Mouse (Mus musculus) liver, embryonic 14.5 days (tissue): ENCODE measurements around the gene Tmem266.

Experiments used
- CTCF ChIP-seq: IDR thresholded peaks from 2 replicates; pipeline ENCODE4 v1.5.1; 2016; ENCODE audit warnings: antibody characterized with exemption, low read depth, control low read depth
- EP300 ChIP-seq: IDR thresholded peaks from 2 replicates; pipeline ENCODE4 v1.6.1; 2016; ENCODE audit warnings: antibody characterized with exemption, low read depth

DNA sequence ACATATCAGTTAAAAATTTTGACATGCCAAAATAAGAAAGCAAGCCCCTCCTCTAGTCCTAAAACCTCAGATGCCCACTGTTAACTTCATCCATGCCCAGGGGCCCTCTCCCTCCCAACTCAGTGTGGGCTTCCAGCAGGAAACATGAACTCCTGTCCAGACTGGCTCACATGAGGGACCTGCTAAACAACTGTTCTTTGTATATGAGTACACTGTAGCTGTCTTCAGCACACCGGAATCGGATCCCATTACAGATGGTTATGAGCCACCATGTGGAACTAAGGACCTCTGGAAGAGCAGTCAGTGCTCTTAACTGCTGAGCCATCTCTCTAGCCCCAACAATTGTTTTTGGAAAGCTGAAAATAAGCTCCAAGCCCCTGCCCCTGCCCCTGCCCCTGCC lies 80.1 kb downstream of the Tmem266 start:
- TF ChIP-seq CTCF = no peak
- no peak for TF ChIP-seq EP300
